ENCODE assay signal across 21 mouse cellular contexts in genomic region chr19:14421691-14422090, GRCm38 (mm10).
DNase-seq lines count a peak whose midpoint lies in the region; ATAC-seq and TF ChIP-seq lines count a peak whose summit lies in the region.
"Had no signal": no experiment of that assay in that cellular context is flagged by ENCODE, and none has a peak within 500 bp of the region (broad histone marks: within the 10 kb centered on the region; RNA-seq: fewer than 3 reads in every experiment).

No protein-coding gene starts in this region.

- no peaks in the 10 kb centered on the region for H3K9me3 ChIP-seq in forebrain, postnatal 0 days (ENCODE audit: low read length)
- no peaks in the 10 kb centered on the region for H3K9me3 ChIP-seq in forebrain, embryonic 12.5 days
- H3K9me3 ChIP-seq: embryonic facial prominence, embryonic 12.5 days; G1E; heart, embryonic 13.5 days; hindbrain, embryonic 15.5 days had no signal

- H3K4me3 ChIP-seq in forebrain, postnatal 0 days (ENCODE audit: low read depth, low read length): no peak overlapping the region
- no peak overlapping the region for H3K4me3 ChIP-seq in forebrain, embryonic 12.5 days (replicated peaks)
- H3K4me3 ChIP-seq: embryonic facial prominence, embryonic 12.5 days; heart, embryonic 13.5 days; hindbrain, embryonic 15.5 days had no signal

- H3K4me1 ChIP-seq in forebrain, postnatal 0 days (ENCODE audit: insufficient read depth): no peaks in the 10 kb centered on the region
- H3K4me1 ChIP-seq in forebrain, embryonic 12.5 days: peaks cover 15% of the 10 kb centered on the region
- H3K4me1 ChIP-seq: embryonic facial prominence, embryonic 12.5 days; hindbrain, embryonic 15.5 days had no signal

- H3K4me2 ChIP-seq in forebrain, postnatal 0 days (ENCODE audit: low read depth): no peak overlapping the region
- no peak overlapping the region for H3K4me2 ChIP-seq in forebrain, embryonic 12.5 days
- H3K4me2 ChIP-seq: embryonic facial prominence, embryonic 12.5 days; heart, embryonic 13.5 days; hindbrain, embryonic 15.5 days had no signal

- peaks cover 3% of the 10 kb centered on the region; the same call in 1 of the 2 replicates for H3K27me3 ChIP-seq in forebrain, postnatal 0 days (ENCODE audit: insufficient read depth, low read length)
- no peaks in the 10 kb centered on the region for H3K27me3 ChIP-seq in forebrain, embryonic 12.5 days
- H3K27me3 ChIP-seq: embryonic facial prominence, embryonic 12.5 days had no signal

- no peaks in the 10 kb centered on the region for H3K36me3 ChIP-seq in forebrain, postnatal 0 days (ENCODE audit: insufficient read depth)
- no peaks in the 10 kb centered on the region for H3K36me3 ChIP-seq in forebrain, embryonic 12.5 days (replicated peaks)
- H3K36me3 ChIP-seq: embryonic facial prominence, embryonic 12.5 days; G1E; heart, embryonic 13.5 days; hindbrain, embryonic 15.5 days had no signal

- peak; percentile 43; the same call in 1 of the 2 replicates for ATAC-seq in forebrain, postnatal 0 days
- ATAC-seq in forebrain, embryonic 12.5 days (ENCODE audit: low FRiP score): no peak
- no peak for ATAC-seq in monocyte, adult 5-6 weeks (replicated peaks; ENCODE audit: insufficient number of reproducible peaks, low FRiP score, low TSS enrichment, poor library complexity, severe bottlenecking)
- ATAC-seq: CD4-positive, CD25-positive, alpha-beta regulatory T cell, adult 4 months; forebrain, embryonic 16.5 days had no signal

- WGBS in forebrain, postnatal 0 days: 92% methylated on average over 5 of the region's 5 CpGs
- WGBS in forebrain, embryonic 12.5 days: 98% methylated on average over 5 of the region's 5 CpGs

- no peak overlapping the region for H3K27ac ChIP-seq in forebrain, postnatal 0 days (ENCODE audit: low read depth, low read length)
- H3K27ac ChIP-seq in forebrain, embryonic 12.5 days: no peak overlapping the region
- H3K27ac ChIP-seq: embryonic facial prominence, embryonic 12.5 days; heart, embryonic 13.5 days; hindbrain, embryonic 15.5 days had no signal

- TF ChIP-seq CTCF in forebrain, postnatal 0 days (IDR thresholded peaks at IDR 0.05; ENCODE audit: low read depth): no peak

- H3K9ac ChIP-seq in forebrain, postnatal 0 days: no peak overlapping the region
- no peak overlapping the region for H3K9ac ChIP-seq in forebrain, embryonic 12.5 days
- H3K9ac ChIP-seq: embryonic facial prominence, embryonic 12.5 days; heart, embryonic 13.5 days; hindbrain, embryonic 15.5 days had no signal

- no peak for DNase-seq in forebrain, postnatal 0 days
- peak; percentile 9 for DNase-seq in layer of hippocampus, adult 9-11 months
- no peak for DNase-seq in layer of hippocampus, postnatal 36 days
- DNase-seq in right cerebral cortex, adult 2 months (ENCODE audit: low spot score in 2 of 2): peak; percentile 13 to 38
- DNase-seq in right cerebral cortex, postnatal 4 days: no peak
- DNase-seq: adrenal gland, adult 8-10 months; B cell, adult 2 months; cerebellum, adult 11-12 months; cerebellum, adult 9-10 months; cerebellum, postnatal 25 days; gastrocnemius, postnatal 36 days; heart, adult 11 months; heart, postnatal 36 days had no signal

Comparison
In these comparisons a context has a peak if more than half of its experiments do, and no peak if none do; other contexts are left out.
1. DNase-seq: peak in layer of hippocampus, adult 9-11 months (single experiment) and right cerebral cortex, adult 2 months (2 of 2); none in forebrain, postnatal 0 days (single experiment), layer of hippocampus, postnatal 36 days (0 of 2) and right cerebral cortex, postnatal 4 days (single experiment).